ENCODE assay signal across 34 mouse cellular contexts in genomic region chr8:94780491-94781154, GRCm38 (mm10). TPM values are rescaled to one million over a fixed set of nuclear protein-coding genes. Genes with fewer than 3 reads are reported as not detected.
A peak's percentile ranks its signal among the peaks of the same experiment; 100 is the strongest.
DNase-seq lines count a peak whose midpoint lies in the region; ATAC-seq and TF ChIP-seq lines count a peak whose summit lies in the region.
"Had no signal": no experiment of that assay in that cellular context is flagged by ENCODE, and none has a peak within 500 bp of the region (broad histone marks: within the 10 kb centered on the region; RNA-seq: fewer than 3 reads in every experiment).

No protein-coding gene starts in this region.

- DNase-seq in heart, adult 11 months, result peak; percentile 92
- no peak for DNase-seq in heart, postnatal 14 days
- DNase-seq in liver, postnatal 0 days, result no peak
- no peak for DNase-seq in liver, embryonic 14.5 days (ENCODE audit: low read depth in 3 of 3, low spot score in 3 of 3)
- no peak for DNase-seq in lung, adult 2 months
- no peak for DNase-seq in layer of hippocampus, postnatal 25 days (ENCODE audit: extremely low spot score in 1 of 2, low spot score in 1 of 2)
- DNase-seq: adrenal gland, postnatal 14 days; cerebellum, adult 11 months; cerebellum, postnatal 36 days; heart, postnatal 4 days; kidney, adult 9 months; liver, embryonic 13.5 days; midbrain, embryonic 14.5 days; retina, postnatal 1 day; right cerebral cortex, postnatal 25 days; spleen, adult 18-20 months; thymus, postnatal 4 days had no signal

- 0 out of 2 replicates have a peak overlapping the region, but pooled peaks have one; percentile 22 for H3K27ac ChIP-seq in liver, embryonic 12.5 days
- no peak overlapping the region for H3K27ac ChIP-seq in liver, postnatal 0 days (ENCODE audit: low read depth)
- H3K27ac ChIP-seq in liver, embryonic 14.5 days, result no peak overlapping the region
- H3K27ac ChIP-seq: heart, embryonic 15.5 days; hindbrain, embryonic 13.5 days; left cerebral cortex, adult 2 months; limb, embryonic 12.5 days; liver, embryonic 13.5 days; lung, embryonic 15.5 days had no signal

- H3K9me3 ChIP-seq in liver, embryonic 12.5 days (replicated peaks), result no peaks in the 10 kb centered on the region
- H3K9me3 ChIP-seq in liver, postnatal 0 days (ENCODE audit: low read length), result no peaks in the 10 kb centered on the region
- no peaks in the 10 kb centered on the region for H3K9me3 ChIP-seq in liver, embryonic 14.5 days (ENCODE audit: control insufficient read depth, low read length)
- H3K9me3 ChIP-seq: heart, embryonic 15.5 days; hindbrain, embryonic 13.5 days; limb, embryonic 12.5 days; liver, embryonic 13.5 days; lung, embryonic 15.5 days had no signal

- no peak for TF ChIP-seq EP300 in liver, postnatal 0 days (IDR thresholded peaks at IDR 0.05; ENCODE audit: low read depth)
- TF ChIP-seq EP300 in liver, embryonic 14.5 days (IDR thresholded peaks at IDR 0.05; ENCODE audit: low read depth), result no peak

- H3K4me2 ChIP-seq in liver, embryonic 12.5 days, result peak overlapping the region; percentile 30
- no peak overlapping the region for H3K4me2 ChIP-seq in liver, postnatal 0 days (ENCODE audit: low read depth, low read length)
- no peak overlapping the region; the same call in 1 of the 2 replicates for H3K4me2 ChIP-seq in liver, embryonic 14.5 days (ENCODE audit: low read depth)
- H3K4me2 ChIP-seq: heart, embryonic 15.5 days; hindbrain, embryonic 13.5 days; liver, embryonic 13.5 days; lung, embryonic 15.5 days had no signal

- intact Hi-C loops in heart, postnatal 14 days (cut with DNase I), result no loop called here

- TF ChIP-seq CTCF in liver, postnatal 0 days (IDR thresholded peaks at IDR 0.05; ENCODE audit: low read depth), result no peak
- peak; percentile 29; the same call in 1 of the 2 replicates for TF ChIP-seq CTCF in liver, embryonic 14.5 days (IDR thresholded peaks at IDR 0.05; ENCODE audit: low read depth)
- TF ChIP-seq CTCF in lung, adult 2 months (IDR thresholded peaks at IDR 0.05; ENCODE audit: insufficient read depth, low read length), result no peak

- no peak for TF ChIP-seq POLR2A in lung, adult 2 months (IDR thresholded peaks at IDR 0.05; ENCODE audit: borderline replicate concordance, extremely low read depth, low read depth, low read length)

- H3K36me3 ChIP-seq in liver, embryonic 12.5 days, result no peaks in the 10 kb centered on the region
- H3K36me3 ChIP-seq in liver, postnatal 0 days (replicated peaks; ENCODE audit: insufficient read depth, low read length), result no peaks in the 10 kb centered on the region
- no peaks in the 10 kb centered on the region for H3K36me3 ChIP-seq in liver, embryonic 14.5 days (replicated peaks; ENCODE audit: control insufficient read depth, insufficient read depth, low read depth)
- H3K36me3 ChIP-seq: heart, embryonic 15.5 days; limb, embryonic 12.5 days; liver, embryonic 13.5 days; lung, embryonic 15.5 days had no signal

- peak overlapping the region; percentile 27; the same call in 1 of the 2 replicates for H3K9ac ChIP-seq in liver, embryonic 12.5 days
- no peak overlapping the region for H3K9ac ChIP-seq in liver, postnatal 0 days (replicated peaks)
- H3K9ac ChIP-seq in liver, embryonic 14.5 days (replicated peaks), result no peak overlapping the region; the same call in 1 of the 2 replicates
- H3K9ac ChIP-seq: heart, embryonic 15.5 days; limb, embryonic 12.5 days; lung, embryonic 15.5 days had no signal

- H3K4me3 ChIP-seq in liver, embryonic 12.5 days, result no peak overlapping the region
- no peak overlapping the region for H3K4me3 ChIP-seq in liver, postnatal 0 days (ENCODE audit: low read depth, low read length)
- H3K4me3 ChIP-seq in liver, embryonic 14.5 days (ENCODE audit: insufficient read depth in 1 of 2, low read depth in 2 of 2, low read length in 2 of 2), result no peak overlapping the region
- H3K4me3 ChIP-seq in lung, adult 2 months (replicated peaks; ENCODE audit: extremely low read depth, low read depth, low read length), result no peak overlapping the region
- H3K4me3 ChIP-seq: erythroblast, embryonic 14.5 days; heart, embryonic 15.5 days; hindbrain, embryonic 13.5 days; left cerebral cortex, adult 2 months; limb, embryonic 12.5 days; liver, embryonic 13.5 days; lung, embryonic 15.5 days had no signal

- peaks cover 67% of the 10 kb centered on the region for H3K4me1 ChIP-seq in liver, embryonic 12.5 days
- peaks cover 19% of the 10 kb centered on the region for H3K4me1 ChIP-seq in liver, postnatal 0 days (ENCODE audit: insufficient read depth)
- peaks cover 18 to 22% of the 10 kb centered on the region in 2 experiments for H3K4me1 ChIP-seq in liver, embryonic 14.5 days (replicated peaks; ENCODE audit: control insufficient read depth in 2 of 2, insufficient read depth in 2 of 2, low read length in 1 of 2)
- peaks cover 14% of the 10 kb centered on the region for H3K4me1 ChIP-seq in lung, adult 2 months (ENCODE audit: control insufficient read depth, insufficient read depth, low read length)

- H3K27me3 ChIP-seq in liver, embryonic 12.5 days (replicated peaks), result peaks cover 26% of the 10 kb centered on the region
- peaks cover 11% of the 10 kb centered on the region for H3K27me3 ChIP-seq in liver, postnatal 0 days (ENCODE audit: insufficient read depth, low read length)
- H3K27me3 ChIP-seq in liver, embryonic 14.5 days (ENCODE audit: control insufficient read depth, insufficient read depth, low read length), result no peaks in the 10 kb centered on the region; the same call in 1 of the 2 replicates
- H3K27me3 ChIP-seq: heart, embryonic 15.5 days; hindbrain, embryonic 13.5 days; lung, embryonic 15.5 days had no signal

- 49% methylated on average over 21 of the region's 21 CpGs for whole genome bisulfite sequencing in liver, embryonic 12.5 days (ENCODE audit: insufficient replicate concordance)
- 72% methylated on average over 21 of the region's 21 CpGs for WGBS in liver, postnatal 0 days (ENCODE audit: insufficient replicate concordance)
- 52% methylated on average over 21 of the region's 21 CpGs for WGBS in liver, embryonic 14.5 days (ENCODE audit: insufficient replicate concordance)
- 91% methylated on average over 21 of the region's 21 CpGs for WGBS in lung, adult 2 months

- peak; percentile 30; the same call in 1 of the 2 replicates for ATAC-seq in liver, embryonic 12.5 days
- no peak for ATAC-seq in liver, postnatal 0 days
- peak; percentile 14; the same call in 1 of the 2 replicates for ATAC-seq in liver, embryonic 14.5 days (ENCODE audit: insufficient read depth)
- no peak for ATAC-seq in megakaryocyte progenitor cell, adult 5-6 weeks (replicated peaks; ENCODE audit: poor library complexity)
- ATAC-seq: forebrain, embryonic 16.5 days had no signal

RNA-seq across cellular contexts. Expression of gene Cx3cl1, which starts 8.8 kb away (rescaled TPM):
- 1 to 10 TPM; 2.8 to 3.2 TPM for total RNA-seq in heart, postnatal 14 days (2021)
- polyA plus RNA-seq in liver, embryonic 12.5 days (2016; fragmentation: Nextera tagmentation; extraction: Ambion mirVana), result 0.45 and 0.49 TPM in 2 replicates
- polyA plus RNA-seq in liver, postnatal 0 days (2015; fragmentation: Nextera tagmentation; extraction: Ambion mirVana), result 0.47 and 0.79 TPM in 2 replicates
- 0.11 and 0.12 TPM in 2 replicates for polyA plus RNA-seq in liver, embryonic 14.5 days (2012; rRNA removed)
- 0.33 and 0.34 TPM in 2 replicates for polyA plus RNA-seq in liver, embryonic 14.5 days (2014; fragmentation: Nextera tagmentation; extraction: Ambion mirVana)
- polyA plus RNA-seq in lung, adult 2 months (2012; rRNA removed), result 65.8 and 132 TPM in 2 replicates
- total RNA-seq in layer of hippocampus, postnatal 25 days (2021), result 100 to 1,000 TPM; 490 to 500 TPM
- 0.57 TPM in 1 of 2 replicates, not detected in the other for total RNA-seq in megakaryocyte progenitor cell, adult 5-6 weeks (2015)
- total RNA-seq in megakaryocyte progenitor cell, adult 5-6 weeks (2017), result not detected in 2 replicates
- total RNA-seq: megakaryocyte-erythroid progenitor cell, adult 5-6 weeks; monocyte, adult 5-6 weeks had no signal

RNA-seq across cellular contexts. Expression of gene Ccl17, which starts 29.6 kb away (rescaled TPM):
- not detected for total RNA-seq in heart, postnatal 14 days (2021)
- 0.36 TPM in 1 of 2 replicates, not detected in the other for polyA plus RNA-seq in liver, embryonic 12.5 days (2016; fragmentation: Nextera tagmentation; extraction: Ambion mirVana)
- polyA plus RNA-seq in liver, postnatal 0 days (2015; fragmentation: Nextera tagmentation; extraction: Ambion mirVana), result 0.31 TPM in 1 of 2 replicates, not detected in the other
- 0.11 and 0.34 TPM in 2 replicates for polyA plus RNA-seq in liver, embryonic 14.5 days (2012; rRNA removed)
- polyA plus RNA-seq in liver, embryonic 14.5 days (2014; fragmentation: Nextera tagmentation; extraction: Ambion mirVana), result not detected in 2 replicates
- 6.4 and 9.8 TPM in 2 replicates for polyA plus RNA-seq in lung, adult 2 months (2012; rRNA removed)
- 1 to 10 TPM; 3.3 to 5.2 TPM for total RNA-seq in layer of hippocampus, postnatal 25 days (2021)
- 0.34 and 1.5 TPM in 2 replicates for total RNA-seq in megakaryocyte progenitor cell, adult 5-6 weeks (2015)
- total RNA-seq in megakaryocyte progenitor cell, adult 5-6 weeks (2017), result not detected in 2 replicates
- total RNA-seq: adrenal gland, postnatal 14 days; monocyte, adult 5-6 weeks had no signal
- polyA plus RNA-seq: erythroblast, embryonic 14.5 days; forebrain, embryonic 11.5 days; hindbrain, embryonic 13.5 days; limb, embryonic 12.5 days; midbrain, embryonic 14.5 days had no signal

RNA-seq across cellular contexts. Expression of gene Ccl22, which starts 35.2 kb away (rescaled TPM):
- total RNA-seq in heart, postnatal 14 days (2021), result under 1 TPM in 1 of 2 experiments, not detected in 1; 0.90 TPM
- polyA plus RNA-seq in liver, embryonic 12.5 days (2016; fragmentation: Nextera tagmentation; extraction: Ambion mirVana), result 0.07 and 0.23 TPM in 2 replicates
- 0.07 and 0.28 TPM in 2 replicates for polyA plus RNA-seq in liver, postnatal 0 days (2015; fragmentation: Nextera tagmentation; extraction: Ambion mirVana)
- polyA plus RNA-seq in liver, embryonic 14.5 days (2012; rRNA removed), result 0.17 and 0.19 TPM in 2 replicates
- 0.22 and 0.45 TPM in 2 replicates for polyA plus RNA-seq in liver, embryonic 14.5 days (2014; fragmentation: Nextera tagmentation; extraction: Ambion mirVana)
- 11.8 and 11.9 TPM in 2 replicates for polyA plus RNA-seq in lung, adult 2 months (2012; rRNA removed)
- not detected for total RNA-seq in layer of hippocampus, postnatal 25 days (2021)
- total RNA-seq in megakaryocyte progenitor cell, adult 5-6 weeks (2015), result not detected in 2 replicates
- not detected in 2 replicates for total RNA-seq in megakaryocyte progenitor cell, adult 5-6 weeks (2017)
- total RNA-seq: gastrocnemius, adult 8-10 months; heart, postnatal 4 days; layer of hippocampus, postnatal 10 days; megakaryocyte-erythroid progenitor cell, adult 5-6 weeks had no signal
- polyA plus RNA-seq: C2C12; embryonic facial prominence, embryonic 14.5 days; forebrain, embryonic 11.5 days; forebrain, embryonic 16.5 days; heart, embryonic 15.5 days; hindbrain, embryonic 13.5 days; limb, embryonic 12.5 days; neural tube, embryonic 14.5 days had no signal

RNA-seq across cellular contexts. Expression of gene Coq9, which starts 57.5 kb away (rescaled TPM):
- total RNA-seq in heart, postnatal 14 days (2021), result 100 to 1,000 TPM; 400 to 427 TPM
- 55.1 and 57.2 TPM in 2 replicates for polyA plus RNA-seq in liver, embryonic 12.5 days (2016; fragmentation: Nextera tagmentation; extraction: Ambion mirVana)
- 65.6 and 66.1 TPM in 2 replicates for polyA plus RNA-seq in liver, postnatal 0 days (2015; fragmentation: Nextera tagmentation; extraction: Ambion mirVana)
- polyA plus RNA-seq in liver, embryonic 14.5 days (2012; rRNA removed), result 38.5 and 39.8 TPM in 2 replicates
- polyA plus RNA-seq in liver, embryonic 14.5 days (2014; fragmentation: Nextera tagmentation; extraction: Ambion mirVana), result 44.3 and 48.9 TPM in 2 replicates
- 123 and 158 TPM in 2 replicates for polyA plus RNA-seq in lung, adult 2 months (2012; rRNA removed)
- 10 to 100 TPM; 81.5 to 96.6 TPM for total RNA-seq in layer of hippocampus, postnatal 25 days (2021)
- total RNA-seq in megakaryocyte progenitor cell, adult 5-6 weeks (2015), result 30.4 and 36.1 TPM in 2 replicates
- total RNA-seq in megakaryocyte progenitor cell, adult 5-6 weeks (2017), result 54.2 and 57.8 TPM in 2 replicates

RNA-seq across cellular contexts. Expression of gene Ciapin1, which starts 57.5 kb away (rescaled TPM):
- 10 to 100 TPM; 76.8 to 92.4 TPM for total RNA-seq in heart, postnatal 14 days (2021)
- 80.9 and 83.4 TPM in 2 replicates for polyA plus RNA-seq in liver, embryonic 12.5 days (2016; fragmentation: Nextera tagmentation; extraction: Ambion mirVana)
- polyA plus RNA-seq in liver, postnatal 0 days (2015; fragmentation: Nextera tagmentation; extraction: Ambion mirVana), result 36.5 and 39.4 TPM in 2 replicates
- 20.4 and 23.7 TPM in 2 replicates for polyA plus RNA-seq in liver, embryonic 14.5 days (2012; rRNA removed)
- polyA plus RNA-seq in liver, embryonic 14.5 days (2014; fragmentation: Nextera tagmentation; extraction: Ambion mirVana), result 38.4 and 46.3 TPM in 2 replicates
- 22.9 and 27.8 TPM in 2 replicates for polyA plus RNA-seq in lung, adult 2 months (2012; rRNA removed)
- total RNA-seq in layer of hippocampus, postnatal 25 days (2021), result 10 to 100 TPM; 70.8 to 71.9 TPM
- total RNA-seq in megakaryocyte progenitor cell, adult 5-6 weeks (2015), result 29.3 and 34.5 TPM in 2 replicates
- total RNA-seq in megakaryocyte progenitor cell, adult 5-6 weeks (2017), result 49.1 and 58.0 TPM in 2 replicates

Comparison
In these comparisons a context has a peak if more than half of its experiments do, and no peak if none do; other contexts are left out.
1. ATAC-seq: peak in liver, embryonic 12.5 days (single experiment) and liver, embryonic 14.5 days (single experiment); none in liver, postnatal 0 days (single experiment) and megakaryocyte progenitor cell, adult 5-6 weeks (single experiment).
2. RNA of gene Cx3cl1, which starts 8.8 kb away (polyA plus RNA-seq): 65.8 to 132 TPM in lung, adult 2 months; 0.47 to 0.79 TPM in liver, postnatal 0 days, 0.45 to 0.49 TPM in liver, embryonic 12.5 days and 0.11 to 0.34 TPM in liver, embryonic 14.5 days; every median in the first group is over 10 times any median in the second.